Mouse (Mus musculus) cerebellum, adult 9-10 months (tissue): ENCODE results near the gene Gm12355.
A peak's percentile ranks its signal among the peaks of the same experiment; 100 is the strongest.
"Not testable (repeated sequence)": the region's sequence is repeated elsewhere in the genome, so short reads cannot be mapped to it uniquely, and the experiment has no call there.

Source experiments
- DNase-seq: peaks from one replicate; pipeline ENCODE4 v3.0.0; 2022

The Gm12355 gene

DNA sequence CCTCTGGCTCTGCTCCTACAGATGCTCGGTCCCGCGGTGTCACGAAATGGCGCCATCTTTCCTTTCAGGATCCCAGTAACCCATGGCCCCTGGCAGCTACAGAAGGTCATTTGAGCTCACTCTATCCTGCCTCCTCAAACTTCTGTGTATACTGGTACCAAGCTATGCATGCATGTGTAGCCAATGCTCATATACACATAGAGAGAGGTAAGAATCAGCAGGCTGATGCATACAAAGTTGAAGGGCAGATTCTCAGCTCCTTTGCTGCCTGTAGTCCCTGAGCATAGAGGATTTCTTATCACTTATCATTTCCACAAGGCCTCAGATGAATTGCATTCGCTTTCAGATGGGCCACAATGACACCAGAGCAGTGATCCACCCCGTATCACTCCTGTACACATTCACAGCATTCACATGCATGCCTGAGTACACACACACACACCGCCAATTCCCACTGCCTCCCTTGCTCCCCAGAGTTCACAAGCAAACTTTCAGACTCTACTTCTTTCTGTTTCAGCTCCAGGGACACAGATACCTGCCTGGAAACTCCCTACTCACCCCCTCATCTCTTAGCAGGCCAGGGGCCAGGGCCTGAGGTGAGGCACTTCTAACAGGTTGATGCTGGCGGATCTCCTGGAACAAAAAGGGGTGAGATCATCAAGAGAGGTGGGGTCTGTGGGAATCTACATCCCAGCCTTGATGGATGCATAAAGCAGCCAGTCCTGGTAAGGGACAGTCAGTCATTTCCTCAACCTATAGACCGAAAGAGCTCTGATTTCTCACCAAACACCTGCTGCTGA, at the start of gene Gm12355, which contains the start of gene Gsdma3:
Gene Gm12355, minus strand, starts transcription at position 51 of the 800 bp plus-strand sequence.
Gene Gsdma3, plus strand, starts transcription at position 750 of the 800 bp plus-strand sequence.
- DNase-seq: no peak

DNA sequence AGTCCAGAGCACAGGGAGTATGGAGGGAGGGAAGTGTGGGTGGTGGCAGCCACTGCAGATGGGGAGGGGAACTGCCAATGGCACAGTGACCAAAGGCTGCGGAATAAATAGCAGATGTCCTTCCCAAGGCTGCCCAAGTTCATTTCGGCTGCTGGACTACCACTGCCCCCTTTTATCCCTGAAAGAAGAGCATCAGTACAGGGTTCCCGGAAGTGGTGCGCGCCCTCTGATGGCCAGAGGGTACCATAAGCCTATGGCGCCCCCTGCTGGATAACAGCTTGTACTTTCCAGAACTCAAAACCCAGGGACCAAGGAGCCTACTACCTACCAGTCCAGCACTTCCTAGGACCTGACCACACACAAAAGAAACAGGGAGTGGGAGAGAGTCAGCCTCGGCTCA, 47.7 kb upstream of the Gm12355 start:
- DNase-seq: not testable (repeated sequence)

DNA sequence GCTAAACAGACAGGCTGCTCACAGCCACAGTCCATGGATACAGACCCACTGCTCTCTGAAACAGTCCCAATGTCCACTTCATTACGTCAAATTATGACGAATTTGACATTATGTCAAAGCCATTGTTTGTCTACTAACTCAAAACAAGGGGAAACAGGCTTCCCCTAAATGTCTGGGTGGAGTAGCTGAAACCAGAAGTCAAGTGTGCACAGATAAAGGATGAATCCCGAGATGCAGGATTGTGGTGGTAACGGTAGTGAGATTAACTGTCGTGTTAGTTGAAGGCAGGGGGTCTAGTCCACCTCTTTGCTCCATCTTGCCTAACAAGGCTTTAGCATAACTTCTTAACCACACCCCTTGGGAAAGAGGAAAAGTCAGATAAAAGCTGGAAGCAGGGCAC, 47.0 kb upstream of the Gm12355 start:
- DNase-seq: no peak

- no peak for DNase-seq
Observed at GRCm38 (mm10) chr11:98671857-98672256, 46.4 kb upstream of the Gm12355 start.

GRCm38 (mm10) chr11:98671284-98671815, 45.9 kb upstream of the Gm12355 start:
- DNase-seq: no peak

DNA sequence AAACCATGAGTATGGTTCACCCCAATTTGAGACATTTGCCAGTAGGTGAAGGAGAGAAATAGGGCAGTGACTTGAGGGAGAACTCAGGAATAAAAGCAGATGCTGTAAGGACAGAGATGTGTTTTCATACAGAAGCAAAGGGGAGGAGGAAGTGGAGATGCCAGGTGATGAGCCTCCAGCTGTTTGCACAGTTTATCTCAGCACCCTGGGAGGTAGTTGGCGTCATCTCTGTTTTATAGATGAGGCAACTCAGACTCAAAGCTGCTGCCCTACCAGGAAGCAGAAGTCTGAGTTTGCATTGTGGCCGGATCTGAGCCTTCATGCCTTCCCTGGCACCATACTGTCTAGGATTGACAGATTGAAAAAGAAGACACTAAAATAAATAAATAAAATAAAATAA, 43.5 kb upstream of the Gm12355 start:
- DNase-seq: no peak

DNA sequence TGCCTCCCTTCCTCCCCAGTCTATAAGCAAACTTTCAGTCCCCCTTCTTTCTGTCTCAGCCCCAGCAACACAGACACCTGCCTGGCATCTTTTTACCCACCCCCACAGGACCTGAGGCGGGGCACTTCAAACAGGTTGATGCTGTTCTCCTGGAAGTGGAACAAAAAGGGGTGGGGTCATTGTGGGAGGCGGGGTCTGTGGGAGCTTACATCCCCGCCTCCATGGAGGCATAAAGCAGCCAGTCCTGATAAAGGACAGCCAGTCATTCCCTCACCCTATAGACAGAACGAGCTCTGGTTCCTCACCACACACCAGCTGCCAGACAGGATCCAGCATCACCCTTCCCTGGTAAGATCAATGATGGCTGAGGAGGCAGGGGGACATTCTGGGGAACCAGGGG, 38.6 kb upstream of the Gm12355 start, which contains the start of gene Gsdma:
Gene Gsdma, plus strand, starts transcription at position 261 of the 400 bp plus-strand sequence.
- DNase-seq: no peak

GRCm38 (mm10) chr11:98660517-98660916, 35.1 kb upstream of the Gm12355 start:
- DNase-seq: peak; percentile 69

- peak; percentile 27 for DNase-seq
Observed at GRCm38 (mm10) chr11:98655076-98655475, 29.6 kb upstream of the Gm12355 start.

DNA sequence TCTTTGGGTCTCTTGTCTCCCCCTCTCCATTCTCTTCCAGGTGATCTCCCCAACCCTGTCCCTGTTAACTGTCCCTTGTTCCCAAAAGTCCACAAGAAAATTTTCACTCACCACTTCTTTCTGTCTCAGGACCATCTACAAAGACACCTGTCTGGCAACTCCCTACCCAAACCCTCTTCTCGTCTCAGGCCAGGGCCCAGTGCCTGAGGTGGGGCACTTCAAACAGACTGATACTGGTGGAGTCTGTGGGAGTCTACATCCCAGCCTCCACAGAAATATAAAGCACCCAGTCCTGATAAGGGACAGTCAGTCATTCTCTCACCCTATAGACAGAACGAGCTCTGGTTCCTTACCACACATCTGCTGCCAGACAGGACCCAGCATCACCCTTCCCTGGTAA, 21.0 kb upstream of the Gm12355 start, which contains the start of gene Gsdma2:
Gene Gsdma2, plus strand, starts transcription at position 301 of the 400 bp plus-strand sequence.
- DNase-seq: no peak

DNA sequence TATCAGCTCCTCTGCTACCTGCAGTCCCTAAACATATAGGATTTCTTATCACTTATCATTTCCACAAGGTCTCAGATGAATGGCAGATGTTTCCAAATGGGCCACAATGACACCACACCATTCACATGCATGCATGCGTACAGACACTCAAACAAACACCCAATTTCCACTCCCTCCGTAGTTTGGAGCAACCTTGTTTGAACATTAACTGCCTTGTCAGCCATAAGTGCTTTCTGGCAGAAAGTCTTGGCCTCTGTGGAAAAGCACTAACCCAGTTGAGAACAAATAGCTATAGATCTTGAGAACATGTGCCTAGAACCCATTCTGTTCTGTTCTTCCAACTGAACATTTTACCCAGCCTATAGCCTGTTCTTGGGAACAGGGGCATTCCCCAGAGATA, 20.5 kb upstream of the Gm12355 start:
- DNase-seq: no peak

- no peak for DNase-seq
Observed at GRCm38 (mm10) chr11:98644757-98645156, 19.3 kb upstream of the Gm12355 start.

- DNase-seq: no peak
Observed at GRCm38 (mm10) chr11:98640091-98640490, 14.6 kb upstream of the Gm12355 start.

GRCm38 (mm10) chr11:98637501-98637900, 12.0 kb upstream of the Gm12355 start:
- no peak for DNase-seq

GRCm38 (mm10) chr11:98635312-98635970, 10.0 kb upstream of the Gm12355 start:
- DNase-seq: not testable (repeated sequence)

- DNase-seq: no peak
Observed at GRCm38 (mm10) chr11:98630646-98631045, 5.2 kb upstream of the Gm12355 start.

DNA sequence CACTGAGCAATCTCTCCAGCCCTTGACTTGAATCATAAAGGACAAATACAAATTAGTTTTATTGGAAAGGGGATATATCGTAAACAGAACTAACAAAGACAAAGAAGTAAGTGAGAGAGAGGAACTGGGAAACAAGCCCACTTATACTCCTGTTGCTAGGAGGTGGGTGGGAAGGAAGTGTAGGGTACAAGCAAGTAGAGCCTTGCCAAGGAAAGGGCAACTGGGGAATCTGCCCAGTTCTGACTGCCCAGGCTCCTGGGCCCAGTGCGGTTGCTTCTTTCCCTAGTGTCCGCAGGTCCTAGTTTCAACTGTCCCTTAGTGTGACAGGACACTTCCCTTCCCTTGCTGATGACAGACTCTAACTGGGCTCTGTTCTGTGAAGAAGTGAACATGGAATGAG, 3.2 kb upstream of the Gm12355 start:
- DNase-seq: no peak

- not testable (repeated sequence) for DNase-seq
Observed at GRCm38 (mm10) chr11:98624381-98624780, 1.1 kb downstream of the Gm12355 start.

DNA sequence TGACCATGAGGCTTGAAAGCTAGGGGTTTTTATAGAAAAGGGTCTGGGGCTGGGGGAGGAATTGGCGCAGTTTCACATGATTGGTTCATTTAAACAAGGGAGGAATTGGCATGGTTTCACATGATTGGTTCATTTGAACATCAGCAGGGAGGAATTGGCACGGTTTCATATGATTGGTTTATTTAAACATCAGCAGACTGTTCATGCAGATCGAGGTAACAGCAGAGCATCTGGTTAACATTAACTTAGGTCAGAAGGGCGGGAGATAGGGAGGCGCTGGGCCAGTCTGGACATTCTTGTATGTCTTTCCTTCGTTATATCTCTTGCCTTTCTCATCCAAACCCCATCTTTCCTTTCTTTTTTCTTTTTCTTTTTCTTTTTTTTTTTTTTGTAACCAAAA, 1.5 kb downstream of the Gm12355 start:
- not testable (repeated sequence) for DNase-seq

- DNase-seq: no peak
Observed at GRCm38 (mm10) chr11:98620791-98621190, 4.7 kb downstream of the Gm12355 start.

DNA sequence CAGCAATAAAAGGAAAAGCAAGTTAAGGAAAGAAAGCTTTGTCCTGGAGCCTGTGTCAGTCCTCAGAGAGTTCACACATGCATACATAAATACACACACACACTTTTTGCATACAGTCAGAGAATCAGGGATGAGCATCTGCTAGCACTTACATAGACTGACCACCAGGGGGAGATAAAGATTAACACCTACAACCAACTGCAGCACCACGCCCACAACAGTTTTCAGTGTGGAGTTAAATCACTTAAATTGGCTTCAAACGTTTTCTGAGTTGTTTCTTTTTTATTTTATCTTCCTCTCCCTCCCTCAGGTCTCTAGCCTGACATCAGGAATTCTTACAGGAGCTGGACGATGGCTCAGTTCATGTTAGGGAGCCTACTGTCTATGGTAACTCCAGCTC, 18.7 kb downstream of the Gm12355 start:
- DNase-seq: peak; percentile 69

DNA sequence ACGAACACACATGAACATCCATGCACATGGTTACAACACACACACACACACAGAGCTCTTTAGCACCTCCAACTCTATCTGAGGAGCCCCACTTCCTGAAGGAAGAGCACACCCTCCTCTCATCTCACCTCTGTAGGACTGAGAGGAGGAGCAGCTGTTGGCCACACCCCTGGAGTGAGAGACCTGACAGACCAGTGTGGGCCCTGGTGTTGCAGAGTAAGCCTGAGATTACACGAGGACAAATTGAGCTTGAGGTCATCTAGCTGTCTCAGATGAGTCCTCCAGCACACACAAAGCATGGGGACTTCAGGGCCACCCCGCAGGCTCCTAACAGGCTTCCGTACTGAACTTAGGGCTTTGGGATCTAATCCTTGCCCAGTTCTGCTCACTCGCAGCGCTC, 20.6 kb downstream of the Gm12355 start:
- not testable (repeated sequence) for DNase-seq

DNA sequence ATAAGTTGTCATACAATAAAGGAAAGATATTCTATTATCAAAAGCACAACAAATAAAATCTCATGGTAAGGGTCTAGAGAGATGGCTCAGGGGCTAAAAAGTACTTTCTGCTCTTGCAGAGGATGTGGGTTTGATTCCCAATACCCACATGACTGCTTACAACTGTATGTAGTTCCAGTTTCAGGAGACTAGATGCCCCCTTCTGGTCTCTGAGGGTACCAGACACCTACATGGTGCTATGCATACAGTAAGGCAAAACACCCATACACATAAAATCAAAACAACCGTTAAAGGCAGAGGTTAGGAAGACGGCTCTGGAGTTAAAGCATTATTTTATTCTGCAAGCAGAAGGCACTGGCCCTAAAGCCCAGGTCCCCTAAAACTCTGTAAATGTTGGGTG, 21.5 kb downstream of the Gm12355 start:
- DNase-seq: no peak
